Mouse (Mus musculus): Measurements from ENCODE around the gene Cflar.

- no peak for TF ChIP-seq CHD2 (IDR thresholded peaks at IDR 0.05; ENCODE audit: low read depth, low read length)
- no peak for TF ChIP-seq MAFK (IDR thresholded peaks at IDR 0.05; ENCODE audit: insufficient read depth, low read depth, low read length)
- TF ChIP-seq ZNF384 (IDR thresholded peaks at IDR 0.05; ENCODE audit: low read depth, low read length), result no peak
- no peak for TF ChIP-seq ZC3H11A (IDR thresholded peaks at IDR 0.05; ENCODE audit: borderline replicate concordance, low read depth, low read length)
Observed at GRCm38 (mm10) chr1:58797370-58797769, 86.1 kb downstream of the Cflar start.

All from ES-E14 (cell line).